Mouse (Mus musculus): ENCODE results near the gene 1110002E22Rik. TPM values are rescaled to one million over a fixed set of nuclear protein-coding genes. Genes with fewer than 3 reads are reported as not detected.

1110002E22Rik gene
- 0.01 TPM in 1 of 2 replicates, not detected in the other for polyA plus RNA-seq (2012; rRNA removed)

GRCm38 (mm10) chr3:138064732-138065645 lies at the start of gene 1110002E22Rik:
1110002E22Rik (plus strand) TSS chr3:138065052.
- Histone ChIP-seq H3K27ac (ENCODE audit: control insufficient read depth, insufficient read depth, low read depth, low read length) (no peak within 1 kb of the TSS), H3K4me1 (ENCODE audit: control insufficient read depth, insufficient read depth, low read length) (peaks cover 7% of the 10 kb centered on the region), H3K36me3 (ENCODE audit: control insufficient read depth, insufficient read depth, low read length) (no peaks in the 10 kb centered on the region), H3K4me3 (ENCODE audit: control insufficient read depth, low read depth, low read length) (no peak within 1 kb of the TSS; the same call in 1 of the 2 replicates), H3K27me3 (ENCODE audit: control insufficient read depth, insufficient read depth, low read length) (no peaks in the 10 kb centered on the region)
- TF ChIP-seq POLR2A (IDR thresholded peaks at IDR 0.05; ENCODE audit: control insufficient read depth, low read depth, low read length) (no peak), CTCF (IDR thresholded peaks at IDR 0.05; ENCODE audit: control insufficient read depth, insufficient read depth, insufficient replicate concordance, low read depth, low read length) (no peak)

- Histone ChIP-seq H3K4me3 (ENCODE audit: control insufficient read depth, low read depth, low read length) (no peak overlapping the region), H3K27ac (ENCODE audit: control insufficient read depth, insufficient read depth, low read depth, low read length) (no peak overlapping the region), H3K27me3 (ENCODE audit: control insufficient read depth, insufficient read depth, low read length) (no peaks in the 10 kb centered on the region), H3K36me3 (ENCODE audit: control insufficient read depth, insufficient read depth, low read length) (no peaks in the 10 kb centered on the region), H3K4me1 (ENCODE audit: control insufficient read depth, insufficient read depth, low read length) (no peaks in the 10 kb centered on the region)
- TF ChIP-seq POLR2A (IDR thresholded peaks at IDR 0.05; ENCODE audit: control insufficient read depth, low read depth, low read length): no peak
- no peak for TF ChIP-seq CTCF (IDR thresholded peaks at IDR 0.05; ENCODE audit: control insufficient read depth, insufficient read depth, insufficient replicate concordance, low read depth, low read length)
Measured at GRCm38 (mm10) chr3:138016810-138017209, 48.0 kb upstream of the 1110002E22Rik start.

- Histone ChIP-seq H3K27me3 (ENCODE audit: control insufficient read depth, insufficient read depth, low read length) (no peaks in the 10 kb centered on the region), H3K4me3 (ENCODE audit: control insufficient read depth, low read depth, low read length) (no peak overlapping the region), H3K27ac (ENCODE audit: control insufficient read depth, insufficient read depth, low read depth, low read length) (no peak overlapping the region), H3K36me3 (ENCODE audit: control insufficient read depth, insufficient read depth, low read length) (no peaks in the 10 kb centered on the region), H3K4me1 (ENCODE audit: control insufficient read depth, insufficient read depth, low read length) (no peaks in the 10 kb centered on the region)
- TF ChIP-seq CTCF (IDR thresholded peaks at IDR 0.05; ENCODE audit: control insufficient read depth, insufficient read depth, insufficient replicate concordance, low read depth, low read length): no peak
- TF ChIP-seq POLR2A (IDR thresholded peaks at IDR 0.05; ENCODE audit: control insufficient read depth, low read depth, low read length): no peak
Measured at GRCm38 (mm10) chr3:138022003-138022402, 42.8 kb upstream of the 1110002E22Rik start.

GRCm38 (mm10) chr3:138022651-138023050 lies 42.2 kb upstream of the 1110002E22Rik start:
- Histone ChIP-seq H3K4me1 (ENCODE audit: control insufficient read depth, insufficient read depth, low read length) (no peaks in the 10 kb centered on the region), H3K27ac (ENCODE audit: control insufficient read depth, insufficient read depth, low read depth, low read length) (no peak overlapping the region), H3K4me3 (ENCODE audit: control insufficient read depth, low read depth, low read length) (no peak overlapping the region), H3K27me3 (ENCODE audit: control insufficient read depth, insufficient read depth, low read length) (no peaks in the 10 kb centered on the region), H3K36me3 (ENCODE audit: control insufficient read depth, insufficient read depth, low read length) (no peaks in the 10 kb centered on the region)
- TF ChIP-seq POLR2A (IDR thresholded peaks at IDR 0.05; ENCODE audit: control insufficient read depth, low read depth, low read length) (no peak), CTCF (IDR thresholded peaks at IDR 0.05; ENCODE audit: control insufficient read depth, insufficient read depth, insufficient replicate concordance, low read depth, low read length) (no peak)

GRCm38 (mm10) chr3:138026286-138026685 lies 38.6 kb upstream of the 1110002E22Rik start:
- no peak for TF ChIP-seq POLR2A (IDR thresholded peaks at IDR 0.05; ENCODE audit: control insufficient read depth, low read depth, low read length)
- TF ChIP-seq CTCF (IDR thresholded peaks at IDR 0.05; ENCODE audit: control insufficient read depth, insufficient read depth, insufficient replicate concordance, low read depth, low read length): no peak
- H3K36me3 ChIP-seq (ENCODE audit: control insufficient read depth, insufficient read depth, low read length): no peaks in the 10 kb centered on the region

GRCm38 (mm10) chr3:138027575-138028362 lies 37.1 kb upstream of the 1110002E22Rik start:
- H3K4me1 ChIP-seq (ENCODE audit: control insufficient read depth, insufficient read depth, low read length): no peaks in the 10 kb centered on the region
- TF ChIP-seq CTCF (IDR thresholded peaks at IDR 0.05; ENCODE audit: control insufficient read depth, insufficient read depth, insufficient replicate concordance, low read depth, low read length): no peak
- no peak for TF ChIP-seq POLR2A (IDR thresholded peaks at IDR 0.05; ENCODE audit: control insufficient read depth, low read depth, low read length)

More at GRCm38 (mm10) chr3:138026286-138026685, 38.6 kb upstream of the 1110002E22Rik start:
- Histone ChIP-seq H3K27ac (ENCODE audit: control insufficient read depth, insufficient read depth, low read depth, low read length) (no peak overlapping the region), H3K4me1 (ENCODE audit: control insufficient read depth, insufficient read depth, low read length) (no peaks in the 10 kb centered on the region), H3K27me3 (ENCODE audit: control insufficient read depth, insufficient read depth, low read length) (no peaks in the 10 kb centered on the region), H3K4me3 (ENCODE audit: control insufficient read depth, low read depth, low read length) (no peak overlapping the region)

DNA sequence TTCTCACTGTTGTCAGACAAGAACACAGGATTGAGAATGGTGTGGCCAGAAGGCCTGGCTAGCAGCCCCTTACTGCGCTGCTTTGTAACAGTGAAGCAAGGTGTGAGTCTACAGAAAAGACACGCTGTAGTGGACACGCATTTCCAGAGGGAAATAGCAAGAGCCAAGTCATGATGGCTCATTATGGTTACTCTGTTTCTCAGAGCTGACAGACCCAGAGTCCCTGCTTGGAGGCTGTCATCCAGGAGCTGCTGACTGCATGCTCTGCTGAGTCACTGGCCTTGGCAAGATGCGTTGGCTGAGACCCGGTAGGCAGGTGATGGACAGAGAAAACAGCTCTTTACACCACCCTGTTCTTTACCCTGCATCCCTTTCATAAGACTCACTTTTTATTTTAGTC lies 35.5 kb upstream of the 1110002E22Rik start:
- TF ChIP-seq POLR2A (IDR thresholded peaks at IDR 0.05; ENCODE audit: control insufficient read depth, low read depth, low read length) (no peak), CTCF (IDR thresholded peaks at IDR 0.05; ENCODE audit: control insufficient read depth, insufficient read depth, insufficient replicate concordance, low read depth, low read length) (no peak)
- Histone ChIP-seq H3K4me1 (ENCODE audit: control insufficient read depth, insufficient read depth, low read length) (no peaks in the 10 kb centered on the region), H3K27ac (ENCODE audit: control insufficient read depth, insufficient read depth, low read depth, low read length) (no peak overlapping the region), H3K4me3 (ENCODE audit: control insufficient read depth, low read depth, low read length) (no peak overlapping the region), H3K36me3 (ENCODE audit: control insufficient read depth, insufficient read depth, low read length) (no peaks in the 10 kb centered on the region), H3K27me3 (ENCODE audit: control insufficient read depth, insufficient read depth, low read length) (no peaks in the 10 kb centered on the region)

More at GRCm38 (mm10) chr3:138027575-138028362, 37.1 kb upstream of the 1110002E22Rik start:
- H3K27me3 ChIP-seq (ENCODE audit: control insufficient read depth, insufficient read depth, low read length): no peaks in the 10 kb centered on the region
- no peak overlapping the region for H3K27ac ChIP-seq (ENCODE audit: control insufficient read depth, insufficient read depth, low read depth, low read length)
- H3K4me3 ChIP-seq (ENCODE audit: control insufficient read depth, low read depth, low read length): no peak overlapping the region
- no peaks in the 10 kb centered on the region for H3K36me3 ChIP-seq (ENCODE audit: control insufficient read depth, insufficient read depth, low read length)
